Mouse (Mus musculus): ENCODE data around the gene Rab5if. TPM values are rescaled to one million over a fixed set of nuclear protein-coding genes. Genes with fewer than 3 reads are reported as not detected.
"Not testable (repeated sequence)": the region's sequence is repeated elsewhere in the genome, so short reads cannot be mapped to it uniquely, and the experiment has no call there.

Gene Rab5if
- polyA plus RNA-seq, 1 experiment: 191 TPM

- H3K4me3 ChIP-seq: no peak overlapping the region
- TF ChIP-seq CEBPB (IDR thresholded peaks at IDR 0.05; ENCODE audit: insufficient read depth, poor library complexity, severe bottlenecking) (no peak), POLR2AphosphoS2 (IDR thresholded peaks at IDR 0.05; ENCODE audit: insufficient read length, low read depth) (no peak), USF1 (IDR thresholded peaks at IDR 0.05; ENCODE audit: low read depth) (no peak), MYOG (IDR thresholded peaks at IDR 0.05; ENCODE audit: control insufficient read depth in 1 of 3, insufficient read depth in 1 of 3, insufficient read length in 2 of 3, low read depth in 2 of 3) (no peak), MYOD1 (IDR thresholded peaks at IDR 0.05; ENCODE audit: control insufficient read depth in 1 of 3, insufficient read length in 2 of 3, low read depth in 2 of 3) (no peak), E2F4 (IDR thresholded peaks at IDR 0.05; ENCODE audit: insufficient read depth) (no peak), MAX (IDR thresholded peaks at IDR 0.05; ENCODE audit: low read depth) (no peak), SRF (IDR thresholded peaks at IDR 0.05; ENCODE audit: control insufficient read depth, insufficient read length, low read depth) (no peak), TCF3 (IDR thresholded peaks at IDR 0.05; ENCODE audit: insufficient read length, low read depth) (no peak), REST (IDR thresholded peaks at IDR 0.05; ENCODE audit: insufficient read depth, insufficient read length) (no peak), TCF12 (IDR thresholded peaks at IDR 0.05; ENCODE audit: insufficient read depth, poor library complexity, severe bottlenecking) (no peak), POLR2A (IDR thresholded peaks at IDR 0.05; ENCODE audit: insufficient read length, low read depth) (no peak)
- H3K4me2 ChIP-seq (ENCODE audit: low read depth): no peak overlapping the region
- H3K36me3 ChIP-seq (ENCODE audit: control insufficient read depth, insufficient read depth): no peaks in the 10 kb centered on the region
- H3K27me3 ChIP-seq (ENCODE audit: control insufficient read depth, insufficient read depth, insufficient read length): peaks cover 8% of the 10 kb centered on the region
- no peaks in the 10 kb centered on the region for H3K79me2 ChIP-seq (ENCODE audit: control insufficient read depth, insufficient read depth)
- H3ac ChIP-seq (ENCODE audit: control insufficient read depth, insufficient read length): no peak overlapping the region
Measured at GRCm38 (mm10) chr2:156901344-156901743, 38.4 kb downstream of the Rab5if start.

GRCm38 (mm10) chr2:156901883-156902282 is 39.0 kb downstream of the Rab5if start:
- no peak overlapping the region for H3ac ChIP-seq (ENCODE audit: control insufficient read depth, insufficient read length)
- TF ChIP-seq POLR2A (IDR thresholded peaks at IDR 0.05; ENCODE audit: insufficient read length, low read depth) (no peak), MYOD1 (IDR thresholded peaks at IDR 0.05; ENCODE audit: control insufficient read depth in 1 of 3, insufficient read length in 2 of 3, low read depth in 2 of 3) (no peak), SRF (IDR thresholded peaks at IDR 0.05; ENCODE audit: control insufficient read depth, insufficient read length, low read depth) (no peak), CEBPB (IDR thresholded peaks at IDR 0.05; ENCODE audit: insufficient read depth, poor library complexity, severe bottlenecking) (no peak), MYOG (IDR thresholded peaks at IDR 0.05; ENCODE audit: control insufficient read depth in 1 of 3, insufficient read depth in 1 of 3, insufficient read length in 2 of 3, low read depth in 2 of 3) (no peak)
- H3K4me2 ChIP-seq (ENCODE audit: low read depth): no peak overlapping the region

GRCm38 (mm10) chr2:156902411-156902810 is 39.5 kb downstream of the Rab5if start:
- not testable (repeated sequence) for H3K4me3 ChIP-seq; H3ac ChIP-seq (ENCODE audit: control insufficient read depth, insufficient read length); H3K79me2 ChIP-seq (ENCODE audit: control insufficient read depth, insufficient read depth); H3K27me3 ChIP-seq (ENCODE audit: control insufficient read depth, insufficient read depth, insufficient read length); H3K4me2 ChIP-seq (ENCODE audit: low read depth); H3K36me3 ChIP-seq (ENCODE audit: control insufficient read depth, insufficient read depth)

More at GRCm38 (mm10) chr2:156901883-156902282, 39.0 kb downstream of the Rab5if start:
- Histone ChIP-seq H3K79me2 (ENCODE audit: control insufficient read depth, insufficient read depth) (no peaks in the 10 kb centered on the region), H3K36me3 (ENCODE audit: control insufficient read depth, insufficient read depth) (no peaks in the 10 kb centered on the region), H3K4me3 (no peak overlapping the region), H3K27me3 (ENCODE audit: control insufficient read depth, insufficient read depth, insufficient read length) (peaks cover 8% of the 10 kb centered on the region)

- Histone ChIP-seq H3K4me3 (no peak overlapping the region), H3ac (ENCODE audit: control insufficient read depth, insufficient read length) (no peak overlapping the region), H3K79me2 (ENCODE audit: control insufficient read depth, insufficient read depth) (no peaks in the 10 kb centered on the region), H3K27me3 (ENCODE audit: control insufficient read depth, insufficient read depth, insufficient read length) (no peaks in the 10 kb centered on the region), H3K36me3 (ENCODE audit: control insufficient read depth, insufficient read depth) (no peaks in the 10 kb centered on the region), H3K4me2 (ENCODE audit: low read depth) (no peak overlapping the region)
- TF ChIP-seq MYOD1 (IDR thresholded peaks at IDR 0.05; ENCODE audit: control insufficient read depth in 1 of 3, insufficient read length in 2 of 3, low read depth in 2 of 3) (no peak), TCF3 (IDR thresholded peaks at IDR 0.05; ENCODE audit: insufficient read length, low read depth) (no peak), CEBPB (IDR thresholded peaks at IDR 0.05; ENCODE audit: insufficient read depth, poor library complexity, severe bottlenecking) (no peak), SRF (IDR thresholded peaks at IDR 0.05; ENCODE audit: control insufficient read depth, insufficient read length, low read depth) (no peak), MAX (IDR thresholded peaks at IDR 0.05; ENCODE audit: low read depth) (no peak), POLR2AphosphoS2 (IDR thresholded peaks at IDR 0.05; ENCODE audit: insufficient read length, low read depth) (no peak), TCF12 (IDR thresholded peaks at IDR 0.05; ENCODE audit: insufficient read depth, poor library complexity, severe bottlenecking) (no peak), USF1 (IDR thresholded peaks at IDR 0.05; ENCODE audit: low read depth) (no peak), E2F4 (IDR thresholded peaks at IDR 0.05; ENCODE audit: insufficient read depth) (no peak), REST (IDR thresholded peaks at IDR 0.05; ENCODE audit: insufficient read depth, insufficient read length) (no peak), POLR2A (IDR thresholded peaks at IDR 0.05; ENCODE audit: insufficient read length, low read depth) (no peak), MYOG (IDR thresholded peaks at IDR 0.05; ENCODE audit: control insufficient read depth in 1 of 3, insufficient read depth in 1 of 3, insufficient read length in 2 of 3, low read depth in 2 of 3) (no peak)
Measured at GRCm38 (mm10) chr2:156903367-156903766, 40.4 kb downstream of the Rab5if start.

DNA sequence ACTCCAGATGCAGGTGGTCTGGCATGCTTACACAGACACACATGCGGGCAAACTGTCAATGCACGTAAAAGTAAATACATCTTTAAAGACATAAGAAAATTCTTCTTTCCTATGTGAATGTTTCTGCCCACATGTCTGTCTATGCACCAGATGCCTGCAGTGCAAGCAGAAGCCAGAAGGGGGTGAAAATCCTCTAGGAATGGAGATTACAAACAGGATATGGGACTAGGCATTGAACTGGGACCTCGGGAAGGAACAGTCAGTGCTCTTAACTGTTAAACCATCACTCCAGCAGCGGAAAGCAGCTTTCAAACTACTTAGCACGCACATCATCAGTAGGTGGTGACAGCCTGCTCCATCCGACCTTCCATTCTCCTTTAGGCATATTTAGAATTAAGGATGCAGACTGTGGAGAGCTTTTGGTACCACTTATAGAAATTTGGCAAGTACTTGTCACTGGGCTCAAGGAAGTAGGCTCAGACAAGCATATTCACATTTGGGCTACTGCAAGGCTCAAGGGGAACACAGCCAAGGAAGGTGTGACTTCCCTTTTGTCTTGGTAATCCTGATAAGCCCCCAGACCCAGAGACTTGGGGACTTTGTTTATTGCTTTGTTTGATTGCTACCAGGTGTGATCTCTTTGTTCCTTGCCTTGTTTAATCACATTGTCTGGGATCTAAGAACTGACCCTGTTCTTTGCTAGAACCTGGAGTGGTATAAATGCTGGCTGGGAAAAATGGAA is 42.2 kb downstream of the Rab5if start:
- Histone ChIP-seq H3K36me3 (ENCODE audit: control insufficient read depth, insufficient read depth) (no peaks in the 10 kb centered on the region), H3ac (ENCODE audit: control insufficient read depth, insufficient read length) (no peak overlapping the region)

DNA sequence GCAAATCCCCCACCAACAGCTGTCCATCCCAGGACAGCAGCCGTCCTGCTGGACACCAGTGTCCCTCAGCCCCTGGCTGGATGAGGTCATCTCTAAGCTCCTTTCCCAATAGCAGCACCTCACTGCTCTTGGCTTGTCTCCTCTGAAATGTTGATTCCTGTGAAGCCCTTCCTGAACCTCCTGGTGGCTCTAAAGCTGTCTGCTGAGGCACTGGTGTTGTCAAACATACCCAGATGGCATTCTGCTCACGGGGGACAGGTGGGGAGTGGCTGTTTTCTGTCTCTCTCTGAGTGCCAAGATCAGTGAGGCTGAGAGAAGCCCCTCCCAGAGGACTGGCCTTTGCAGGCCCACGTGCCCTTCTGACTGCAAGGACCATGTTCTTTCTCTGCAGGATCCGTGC is 43.0 kb downstream of the Rab5if start:
- H3K27me3 ChIP-seq (ENCODE audit: control insufficient read depth, insufficient read depth, insufficient read length); H3K36me3 ChIP-seq (ENCODE audit: control insufficient read depth, insufficient read depth); H3K4me3 ChIP-seq; H3K79me2 ChIP-seq (ENCODE audit: control insufficient read depth, insufficient read depth); H3K4me2 ChIP-seq (ENCODE audit: low read depth); H3ac ChIP-seq (ENCODE audit: control insufficient read depth, insufficient read length): not testable (repeated sequence)

More for the DNA sequence above, 42.2 kb downstream of the Rab5if start:
- TF ChIP-seq MYOD1 (IDR thresholded peaks at IDR 0.05; ENCODE audit: control insufficient read depth in 1 of 3, insufficient read length in 2 of 3, low read depth in 2 of 3) (no peak), TCF3 (IDR thresholded peaks at IDR 0.05; ENCODE audit: insufficient read length, low read depth) (no peak), POLR2A (IDR thresholded peaks at IDR 0.05; ENCODE audit: insufficient read length, low read depth) (no peak), TCF12 (IDR thresholded peaks at IDR 0.05; ENCODE audit: insufficient read depth, poor library complexity, severe bottlenecking) (no peak), POLR2AphosphoS2 (IDR thresholded peaks at IDR 0.05; ENCODE audit: insufficient read length, low read depth) (no peak), USF1 (IDR thresholded peaks at IDR 0.05; ENCODE audit: low read depth) (no peak), E2F4 (IDR thresholded peaks at IDR 0.05; ENCODE audit: insufficient read depth) (no peak), SRF (IDR thresholded peaks at IDR 0.05; ENCODE audit: control insufficient read depth, insufficient read length, low read depth) (no peak), REST (IDR thresholded peaks at IDR 0.05; ENCODE audit: insufficient read depth, insufficient read length) (no peak), MYOG (IDR thresholded peaks at IDR 0.05; ENCODE audit: control insufficient read depth in 1 of 3, insufficient read depth in 1 of 3, insufficient read length in 2 of 3, low read depth in 2 of 3) (no peak), CEBPB (IDR thresholded peaks at IDR 0.05; ENCODE audit: insufficient read depth, poor library complexity, severe bottlenecking) (no peak), MAX (IDR thresholded peaks at IDR 0.05; ENCODE audit: low read depth) (no peak)
- no peak overlapping the region for H3K4me3 ChIP-seq
- peak overlapping the region; percentile 37 for H3K4me2 ChIP-seq (ENCODE audit: low read depth)
- H3K27me3 ChIP-seq (ENCODE audit: control insufficient read depth, insufficient read depth, insufficient read length): no peaks in the 10 kb centered on the region
- no peaks in the 10 kb centered on the region for H3K79me2 ChIP-seq (ENCODE audit: control insufficient read depth, insufficient read depth)

All from myocyte (in vitro differentiated cells).